Mouse (Mus musculus) v-Abl transformed pro-B cells (cell line): Measurements from ENCODE around the gene Esyt1.

ENCODE experiments used
- in situ Hi-C, 2 experiments: fragments of 400-800 bp; cut with MboI; formaldehyde crosslinking; loops; one replicate each; pipeline ENCODE4 v1.15.1; 2025; ENCODE audit not compliant: unreplicated experiment in 2 of 2

Gene Esyt1

GRCm38 (mm10) chr10:128492633-128493311 is 32.9 kb downstream of the Esyt1 start:
- in situ Hi-C loops: loop anchor here (5.0 kb wide), 2 partner anchors 35 to 45 kb away; partner anchors contain the start of gene Esyt1 (in 1 of the 2)

- in situ Hi-C loops: loop anchor here (5.0 kb wide), 2 partner anchors 35 to 45 kb away; partner anchors contain the start of gene Esyt1 (in 1 of the 2)
These were observed 33.6 kb downstream of the Esyt1 start for GRCm38 (mm10) chr10:128492051-128492450.

- in situ Hi-C loops: loop anchor here (5.0 kb wide), 2 partner anchors 36 to 46 kb away; partner anchors contain the start of gene Esyt1 (in 1 of the 2)
These were observed 34.2 kb downstream of the Esyt1 start for GRCm38 (mm10) chr10:128491495-128491894.

- in situ Hi-C loops: loop anchor here (5.0 kb wide), 2 partner anchors 36 to 46 kb away; partner anchors contain the start of gene Esyt1 (in 1 of the 2)
These were observed 34.8 kb downstream of the Esyt1 start for GRCm38 (mm10) chr10:128490912-128491311.

- in situ Hi-C loops: loop anchor here (5.0 kb wide), 2 partner anchors 37 to 47 kb away; partner anchors contain the start of gene Esyt1 (in 1 of the 2)
These were observed 35.4 kb downstream of the Esyt1 start for GRCm38 (mm10) chr10:128490232-128490631.

GRCm38 (mm10) chr10:128489785-128490184 is 35.9 kb downstream of the Esyt1 start:
- in situ Hi-C loops: loop anchor here (5.0 kb wide), 2 partner anchors 38 to 48 kb away; partner anchors contain the start of gene Esyt1 (in 1 of the 2)

DNA sequence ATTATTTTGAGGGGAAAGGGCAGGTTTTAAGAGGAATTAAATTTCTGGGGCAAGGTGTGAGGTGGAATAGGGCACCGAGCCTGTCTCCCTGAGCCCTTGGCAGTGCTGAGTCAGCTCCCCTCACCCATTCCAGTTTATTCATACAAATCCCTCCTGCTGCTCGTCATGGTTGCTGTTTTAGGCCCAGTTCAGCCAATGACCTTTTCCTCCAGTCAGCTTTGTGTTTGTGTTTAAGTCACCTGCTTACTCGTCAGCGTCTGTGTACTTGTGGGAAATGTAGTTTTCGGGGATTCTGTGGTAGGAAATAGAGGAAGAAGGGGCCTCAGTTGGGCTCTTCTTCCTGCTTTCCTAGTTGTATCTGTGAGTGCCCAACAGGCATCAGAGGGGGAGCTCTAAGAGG is 36.3 kb downstream of the Esyt1 start:
- in situ Hi-C loops: no loop called here

GRCm38 (mm10) chr10:128488776-128489175 is 36.9 kb downstream of the Esyt1 start:
- in situ Hi-C loops: no loop called here

DNA sequence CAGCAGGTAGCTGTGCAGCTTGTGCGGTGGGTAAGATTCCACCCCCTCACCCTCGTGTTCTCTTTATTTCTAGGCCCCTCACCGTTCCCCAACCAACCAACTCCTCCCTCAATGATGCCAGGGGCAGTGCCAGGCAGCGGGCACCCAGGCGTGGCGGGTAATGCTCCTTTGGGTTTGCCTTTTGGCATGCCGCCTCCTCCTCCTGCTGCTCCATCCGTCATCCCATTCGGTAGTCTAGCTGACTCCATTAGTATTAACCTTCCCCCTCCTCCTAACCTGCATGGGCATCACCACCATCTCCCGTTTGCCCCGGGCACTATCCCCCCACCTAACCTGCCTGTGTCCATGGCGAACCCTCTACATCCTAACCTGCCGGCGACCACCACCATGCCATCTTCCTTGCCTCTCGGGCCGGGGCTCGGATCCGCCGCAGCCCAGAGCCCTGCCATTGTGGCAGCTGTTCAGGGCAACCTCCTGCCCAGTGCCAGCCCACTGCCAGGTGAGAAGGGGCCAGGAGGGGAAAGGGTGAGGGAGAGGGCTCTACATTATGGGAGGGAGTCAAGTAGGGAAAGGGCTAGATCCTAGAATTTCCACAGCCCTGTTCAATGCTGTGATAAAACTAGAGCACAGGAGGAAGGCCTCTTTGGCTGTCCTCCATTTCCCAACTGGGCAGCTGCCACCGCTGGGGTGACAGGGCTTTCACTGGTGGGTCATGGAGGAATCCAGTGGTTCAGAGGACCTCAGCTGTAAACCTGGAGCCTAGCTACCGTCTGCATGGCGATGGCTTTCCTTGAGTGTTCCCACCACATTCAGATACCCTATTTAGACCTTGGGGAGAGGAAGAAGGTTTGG is 37.6 kb downstream of the Esyt1 start:
- in situ Hi-C loops: no loop called here

- in situ Hi-C loops: no loop called here
These were observed 39.3 kb downstream of the Esyt1 start for GRCm38 (mm10) chr10:128486370-128486769.

- in situ Hi-C loops: loop anchor here in 1 of 2 experiments (25.0 kb wide), 1 partner anchor 362 kb away; no protein-coding TSS in a partner anchor
These were observed 51.3 kb downstream of the Esyt1 start for GRCm38 (mm10) chr10:128474366-128474765.

- in situ Hi-C loops: loop anchor here (5.0 to 25.0 kb wide), 4 partner anchors 67 to 435 kb away; partner anchors contain the start of genes Esyt1 (in 1 of the 2) and Gdf11 (in 1 of the 2)
These were observed 65.4 kb downstream of the Esyt1 start for GRCm38 (mm10) chr10:128460270-128460630.
